Mouse (Mus musculus): ENCODE measurements around the gene Tom1. TPM values are rescaled to one million over a fixed set of nuclear protein-coding genes. Genes with fewer than 3 reads are reported as not detected.

The Tom1 gene
- total RNA-seq (2015) (53.1 and 60.1 TPM in 2 replicates), total RNA-seq (2017) (46.6 and 60.7 TPM in 2 replicates)

GRCm38 (mm10) chr8:75033511-75034243 lies at the start of gene Tom1:
Tom1 (plus strand) TSS chr8:75033705.
- peak; percentile 86 for ATAC-seq (ENCODE audit: poor library complexity, severe bottlenecking)

DNA sequence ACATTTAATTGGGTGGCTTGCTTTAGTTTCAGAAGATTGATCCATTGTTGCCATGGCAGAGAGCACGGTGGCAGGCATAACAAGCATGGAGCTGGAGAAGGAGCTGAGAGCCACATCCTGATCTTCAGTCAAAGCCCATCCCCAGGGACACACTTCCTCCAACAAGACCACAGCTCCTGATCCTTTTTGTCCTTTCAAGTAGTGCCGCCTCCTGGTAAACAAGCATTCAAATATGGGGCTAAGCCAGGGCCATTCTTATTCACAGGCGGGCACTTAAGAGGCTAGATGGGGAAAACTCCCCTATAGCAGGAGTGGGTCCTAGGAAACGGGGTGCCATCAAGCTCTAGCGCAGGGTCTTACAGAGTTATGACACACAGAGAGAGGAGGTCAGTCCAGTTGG lies 46.1 kb upstream of the Tom1 start:
- ATAC-seq (ENCODE audit: poor library complexity, severe bottlenecking): no peak

- no peak for ATAC-seq (ENCODE audit: poor library complexity, severe bottlenecking)
These were observed 43.5 kb upstream of the Tom1 start for GRCm38 (mm10) chr8:74990021-74990420.

DNA sequence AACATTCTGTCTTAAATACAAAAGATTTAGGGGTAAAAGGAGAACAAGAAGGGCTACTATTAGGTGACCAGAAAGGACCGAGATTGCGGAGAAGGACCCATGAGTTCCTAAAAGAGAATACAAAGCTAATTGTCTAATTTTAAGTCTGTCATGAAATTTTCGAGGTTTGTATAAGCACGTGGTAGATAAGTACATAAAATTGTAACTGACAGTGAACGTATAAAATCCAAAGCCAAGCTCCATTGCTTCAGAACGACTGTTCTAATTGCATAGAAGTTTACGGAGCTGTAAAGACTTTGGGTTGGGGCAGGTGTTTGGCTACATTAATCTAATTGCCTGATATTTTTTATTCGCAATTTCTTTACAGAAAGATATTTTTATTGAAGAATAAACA lies 40.4 kb upstream of the Tom1 start, which contains the start of gene Hmgxb4:
TSS of gene Hmgxb4 (plus strand) at position 276 of the 394 bp plus-strand sequence.
- ATAC-seq (ENCODE audit: poor library complexity, severe bottlenecking): peak; percentile 4

- ATAC-seq (ENCODE audit: poor library complexity, severe bottlenecking): peak; percentile 96
These were observed 39.7 kb upstream of the Tom1 start for GRCm38 (mm10) chr8:74993475-74994451.

DNA sequence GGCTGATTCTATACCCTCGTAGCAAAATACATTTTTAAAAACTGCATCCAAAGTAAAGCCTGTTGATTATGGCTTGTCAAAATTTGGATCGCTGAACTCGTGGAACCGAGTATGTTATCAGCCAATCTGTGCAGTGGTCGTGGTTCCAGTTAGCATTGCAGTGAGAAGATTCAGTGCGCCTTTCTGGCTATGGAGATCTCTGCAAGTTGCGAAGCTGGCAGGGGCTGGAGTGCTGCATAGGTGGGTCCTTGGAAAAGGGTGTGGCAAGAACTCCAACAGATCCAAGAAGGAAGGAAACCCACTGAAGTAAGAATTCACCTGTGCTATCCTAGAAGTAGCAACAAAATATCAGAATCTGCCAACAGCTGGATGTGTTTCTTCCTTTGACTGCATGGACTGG lies 39.0 kb upstream of the Tom1 start:
- ATAC-seq (ENCODE audit: poor library complexity, severe bottlenecking): no peak

DNA sequence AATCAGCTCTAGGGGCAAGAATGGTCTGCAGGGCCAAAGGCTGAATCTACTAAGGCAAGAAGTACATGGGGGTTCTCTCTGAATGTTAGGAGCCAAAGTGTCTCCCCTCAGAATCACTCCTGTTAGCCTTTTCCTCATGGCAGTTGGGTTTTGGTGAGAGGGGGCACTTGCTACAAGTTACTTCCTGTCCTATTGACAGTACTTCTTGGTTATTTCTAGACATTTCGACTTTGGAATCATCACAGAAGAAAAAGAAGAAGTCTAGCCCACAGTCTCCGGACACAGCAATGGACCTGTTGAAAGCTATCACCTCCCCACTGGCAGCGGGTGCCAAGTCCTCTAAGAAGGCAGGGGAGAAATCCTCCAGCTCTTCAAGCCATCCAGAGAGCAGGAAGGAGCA lies 33.1 kb upstream of the Tom1 start:
- 0 out of 2 replicates have a peak, but pooled peaks have one; percentile 27 for ATAC-seq (ENCODE audit: poor library complexity, severe bottlenecking)

- no peak for ATAC-seq (ENCODE audit: poor library complexity, severe bottlenecking)
These were observed 24.7 kb upstream of the Tom1 start for GRCm38 (mm10) chr8:75008826-75009225.

- ATAC-seq (ENCODE audit: poor library complexity, severe bottlenecking): no peak
These were observed 19.9 kb upstream of the Tom1 start for GRCm38 (mm10) chr8:75013557-75013956.

DNA sequence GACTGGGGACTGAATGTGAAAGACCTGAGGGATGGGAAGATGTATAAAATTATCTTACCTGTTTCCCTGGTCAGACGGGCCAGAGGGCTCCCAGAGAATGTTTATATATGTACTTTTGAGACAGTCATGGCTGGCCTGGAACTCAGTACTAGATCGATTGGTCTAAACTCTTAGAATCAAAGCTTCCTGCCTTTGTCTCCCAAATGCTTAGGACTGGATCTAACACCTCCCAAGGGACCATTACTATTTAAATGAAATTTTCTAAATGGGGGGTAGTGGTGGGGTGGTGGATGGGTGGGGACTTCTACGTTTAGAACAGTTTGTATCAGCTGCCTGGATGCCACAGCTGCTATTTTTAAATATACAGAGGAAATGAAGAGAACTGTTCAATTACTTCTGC lies 19.5 kb upstream of the Tom1 start:
- ATAC-seq (ENCODE audit: poor library complexity, severe bottlenecking): no peak

DNA sequence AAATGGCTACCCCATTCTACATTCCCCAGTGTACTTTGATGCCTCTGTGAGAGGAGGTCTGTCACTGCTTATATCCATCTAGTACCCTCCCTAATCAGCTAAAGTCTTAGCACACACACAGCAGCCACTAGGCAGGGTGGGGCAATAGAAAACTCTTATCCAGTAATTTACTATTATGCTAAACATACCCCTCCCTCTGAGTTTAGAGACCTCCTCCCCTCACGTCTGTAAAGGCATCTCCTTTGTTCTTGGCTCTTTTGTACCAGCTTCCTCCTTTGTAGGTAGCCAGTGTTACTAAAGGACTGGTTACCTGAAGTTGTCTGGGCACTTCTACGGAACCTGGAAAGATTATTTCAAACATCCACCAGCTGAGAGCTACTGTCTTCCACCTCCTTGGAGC lies 17.5 kb upstream of the Tom1 start:
- ATAC-seq (ENCODE audit: poor library complexity, severe bottlenecking): peak; percentile 67

DNA sequence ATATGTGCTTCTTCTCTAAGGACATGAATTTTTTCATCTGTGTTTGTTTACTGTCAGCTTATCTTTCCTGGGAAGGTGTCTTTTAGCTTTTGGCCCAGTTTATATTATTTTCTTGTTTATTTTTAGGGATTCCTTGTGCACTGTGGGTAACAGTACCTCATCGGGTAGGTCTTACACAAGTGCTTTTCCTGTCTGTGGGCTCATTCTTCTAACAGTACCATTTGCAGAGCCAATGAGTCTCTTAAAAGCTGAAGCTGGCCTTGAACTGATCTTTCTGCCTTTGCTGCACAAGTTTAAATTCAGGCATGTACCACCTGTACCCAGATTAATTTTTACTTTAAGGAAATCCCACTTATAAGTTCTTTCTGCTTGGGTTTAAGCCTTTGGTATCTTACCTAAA lies 17.1 kb upstream of the Tom1 start:
- ATAC-seq (ENCODE audit: poor library complexity, severe bottlenecking): 0 out of 2 replicates have a peak, but pooled peaks have one; percentile 3

GRCm38 (mm10) chr8:75018274-75018972 lies 15.1 kb upstream of the Tom1 start:
- ATAC-seq (ENCODE audit: poor library complexity, severe bottlenecking): no peak

DNA sequence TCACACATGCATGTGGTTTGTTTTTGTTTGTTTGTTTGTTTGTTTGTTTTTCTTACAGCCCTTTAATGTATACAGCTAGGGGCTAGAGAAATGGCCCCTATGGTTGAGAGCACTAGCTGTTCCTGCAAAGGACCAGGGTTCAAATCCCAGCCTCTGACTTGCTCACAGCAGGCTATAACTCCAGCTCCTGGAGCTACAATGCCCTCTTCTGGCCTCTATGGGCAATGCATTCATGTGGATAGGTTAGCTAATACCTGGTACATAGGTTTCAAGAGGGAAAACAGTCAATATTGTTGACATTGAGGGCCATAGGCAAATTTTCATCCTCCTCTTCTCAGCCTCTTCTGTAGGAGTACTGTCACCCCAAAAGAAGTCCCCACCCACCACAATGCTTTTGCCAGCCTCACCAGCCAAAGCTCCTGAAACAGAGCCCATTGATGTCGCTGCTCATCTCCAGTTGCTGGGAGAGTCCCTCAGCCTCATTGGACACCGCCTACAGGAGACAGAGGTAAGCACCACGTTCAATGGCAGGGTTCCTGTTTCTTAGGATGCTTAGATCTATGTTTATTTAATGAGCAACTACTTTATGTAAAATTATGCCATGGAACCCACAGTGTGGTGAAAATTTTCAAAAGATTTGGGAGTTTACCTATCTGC lies 9.7 kb upstream of the Tom1 start:
- peak; percentile 56; the same call in 1 of the 2 replicates for ATAC-seq (ENCODE audit: poor library complexity, severe bottlenecking)

DNA sequence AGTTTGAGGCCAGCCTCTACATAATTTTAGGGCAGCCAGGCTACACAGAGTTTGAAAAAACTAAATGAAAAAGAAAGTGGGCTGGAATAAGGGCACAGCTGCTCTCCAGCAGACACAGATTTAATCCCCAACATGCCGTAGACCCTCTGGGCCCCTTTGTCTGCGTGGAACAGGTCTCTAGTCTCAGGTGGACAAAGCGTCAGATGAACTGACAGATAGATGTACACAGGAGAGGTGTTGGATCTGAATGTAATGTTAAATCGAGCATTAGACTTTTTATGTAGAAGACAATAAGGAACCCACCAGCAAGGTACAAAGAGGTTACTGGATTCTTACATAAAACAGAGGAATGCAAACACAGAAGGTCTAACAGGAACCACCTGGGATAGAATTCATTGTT lies 7.7 kb upstream of the Tom1 start:
- ATAC-seq (ENCODE audit: poor library complexity, severe bottlenecking): no peak

- ATAC-seq (ENCODE audit: poor library complexity, severe bottlenecking): no peak
These were observed 3.0 kb upstream of the Tom1 start for GRCm38 (mm10) chr8:75030453-75031024.

DNA sequence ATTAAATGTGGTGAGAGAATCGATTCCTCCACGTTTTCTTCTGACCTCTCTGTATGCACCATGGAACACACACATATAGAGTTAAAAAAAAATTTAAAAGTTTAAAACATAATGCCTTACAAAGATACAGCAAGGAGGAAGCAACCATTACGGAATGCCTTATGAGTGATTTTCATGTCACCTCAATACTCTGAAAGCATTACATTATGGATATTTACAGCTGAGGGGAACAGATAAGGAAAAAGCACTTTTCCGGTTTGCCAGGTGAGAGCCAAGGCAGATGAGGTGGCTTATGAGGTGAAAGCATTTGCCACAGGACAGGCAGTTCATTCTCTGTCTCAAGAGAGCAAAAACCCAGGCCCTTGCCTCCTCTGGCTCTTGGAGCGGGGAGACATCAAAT lies 544 bp upstream of the Tom1 start:
- ATAC-seq (ENCODE audit: poor library complexity, severe bottlenecking): no peak

- no peak for ATAC-seq (ENCODE audit: poor library complexity, severe bottlenecking)
These were observed 780 bp downstream of the Tom1 start for GRCm38 (mm10) chr8:75034285-75034684.

- no peak for ATAC-seq (ENCODE audit: poor library complexity, severe bottlenecking)
These were observed 2.1 kb downstream of the Tom1 start for GRCm38 (mm10) chr8:75035640-75036039.

- no peak for ATAC-seq (ENCODE audit: poor library complexity, severe bottlenecking)
These were observed 5.0 kb downstream of the Tom1 start for GRCm38 (mm10) chr8:75038497-75038896.
